Mouse (Mus musculus) neutrophil, adult 83 days (primary cell): ENCODE results near the gene Fbxl19. TPM values are rescaled to one million over a fixed set of nuclear protein-coding genes. Genes with fewer than 3 reads are reported as not detected.

ENCODE experiments used
- total RNA-seq, 2 experiments: library from RNA; stranded (reverse); gene quantifications; one replicate each; pipeline ENCODE4 v1.2.4; 2023

Gene Fbxl19
- 1 to 10 TPM; 6.9 to 7.8 TPM for total RNA-seq

DNA sequence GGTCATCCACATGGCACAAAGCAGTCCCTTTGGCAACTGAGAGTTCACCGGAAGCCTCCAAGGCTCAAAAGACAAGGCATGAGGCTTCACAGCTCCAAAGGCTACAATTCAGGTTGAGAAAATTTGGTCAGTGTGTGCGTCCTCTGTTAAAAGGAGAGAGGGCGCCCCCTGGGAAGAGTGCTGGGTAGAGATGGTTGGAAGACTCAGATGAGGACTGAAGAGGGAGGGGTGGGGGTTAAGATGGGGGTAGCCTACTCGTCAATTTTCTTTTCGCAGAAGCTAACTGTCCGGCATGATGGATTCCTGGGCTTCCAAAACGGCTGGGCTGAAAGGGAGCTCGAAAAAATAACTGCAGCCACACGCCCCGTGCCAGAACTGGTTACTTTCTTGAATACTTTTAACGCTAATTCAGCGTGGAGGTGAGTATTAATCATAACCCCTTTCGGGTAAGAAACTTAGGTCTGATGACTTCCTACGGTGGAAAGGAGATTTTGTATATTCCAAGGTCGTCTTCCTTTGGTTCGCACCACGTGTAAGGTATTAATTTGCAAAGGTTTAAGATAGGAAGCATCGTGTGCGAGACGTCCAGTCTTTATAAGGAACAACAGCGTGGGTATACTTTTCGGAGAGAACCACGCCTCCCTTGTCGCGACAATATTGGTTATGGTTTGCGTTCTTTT, at the start of gene Fbxl19:
TSS of gene Fbxl19 (plus strand) at position 178 of the 680 bp plus-strand sequence.

DNA sequence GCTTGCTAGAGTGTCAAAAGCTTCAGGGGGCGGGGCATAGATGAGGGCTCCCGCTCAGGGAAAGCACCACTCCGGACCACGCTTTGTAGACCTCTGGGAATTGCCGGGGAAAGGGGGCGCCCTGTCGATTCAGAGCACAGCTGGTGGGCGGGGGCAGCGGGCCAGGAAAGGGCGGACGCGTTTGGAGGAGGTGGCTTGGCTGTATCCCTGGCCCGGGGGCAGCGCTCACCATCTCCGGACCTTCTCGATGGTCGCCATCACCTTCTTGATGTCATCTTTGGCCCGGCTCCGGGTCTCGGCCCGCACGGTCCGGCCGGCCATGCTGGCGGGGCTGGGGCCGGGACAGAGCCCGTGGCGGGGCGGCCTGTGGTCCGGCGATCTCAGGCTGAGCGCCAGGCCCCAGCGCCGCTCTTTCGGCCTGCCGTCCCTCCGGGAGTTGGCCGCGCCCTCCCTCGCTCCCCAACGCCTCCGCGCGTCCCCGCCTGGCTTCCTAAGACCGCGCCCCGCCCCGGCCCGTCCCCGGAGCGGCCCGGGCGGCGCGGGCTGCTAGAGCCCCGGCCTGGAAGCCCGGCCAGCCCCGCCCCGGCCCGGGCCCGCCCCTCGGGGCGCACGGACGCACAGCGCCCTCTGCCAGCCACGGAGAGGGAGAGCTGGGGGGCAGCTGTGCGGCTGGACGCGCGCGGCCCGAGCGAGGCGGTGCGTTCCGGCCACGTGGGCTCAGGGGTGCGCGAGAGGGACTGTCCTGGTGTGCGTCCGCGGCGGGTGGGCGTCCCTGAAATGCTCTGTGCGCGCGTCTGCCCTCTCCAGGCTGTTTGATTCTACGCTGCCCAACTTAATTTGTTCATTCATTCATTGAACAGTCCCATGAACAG, 35.9 kb upstream of the Fbxl19 start, which contains the start of gene Bcl7c:
TSS of gene Bcl7c (minus strand) at position 727 of the 872 bp plus-strand sequence.

DNA sequence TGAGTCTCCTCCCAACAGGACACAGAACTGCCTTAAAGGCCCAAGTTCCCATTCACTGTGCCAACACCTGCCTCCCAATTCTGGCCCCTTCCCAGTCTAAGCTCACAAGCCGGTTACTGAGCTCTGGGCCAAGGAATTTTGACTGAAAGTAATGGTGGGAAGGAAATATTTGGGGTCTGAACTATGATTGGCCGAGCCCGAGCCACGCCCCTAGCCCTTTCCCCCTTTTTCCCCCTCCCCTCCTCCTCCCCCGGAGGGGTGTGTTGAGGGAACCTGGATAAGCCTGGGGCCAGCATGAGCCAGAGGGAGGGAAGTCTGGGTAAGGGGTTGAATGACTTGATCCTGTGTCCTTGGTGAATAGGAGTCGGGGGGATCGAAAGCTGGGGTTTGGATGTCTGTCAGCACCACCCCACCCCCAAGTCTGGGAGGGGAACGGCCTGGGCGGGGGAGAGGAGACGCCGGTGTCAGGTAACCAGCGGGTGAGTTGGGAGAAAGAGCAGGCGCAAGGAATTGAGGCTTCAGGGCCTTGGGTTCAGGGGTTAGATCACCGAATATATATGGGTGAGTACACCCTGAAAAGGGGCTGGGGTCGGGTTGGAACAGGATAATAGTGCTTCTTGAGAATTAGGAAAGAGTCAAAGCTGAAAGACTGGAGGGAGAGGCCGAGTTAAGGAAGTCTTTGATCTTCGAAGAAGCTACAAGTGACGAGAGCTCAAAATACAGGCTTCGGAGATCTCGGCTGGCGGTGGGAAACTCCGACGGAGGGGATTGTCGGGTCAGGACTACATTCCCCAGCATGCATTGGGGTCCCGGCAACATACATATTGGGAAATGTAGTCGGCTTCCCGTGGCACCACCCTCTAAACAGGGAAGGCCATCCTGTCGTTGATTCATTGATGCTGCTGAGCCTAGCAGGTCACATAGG, 31.6 kb upstream of the Fbxl19 start, which contains the start of gene Ctf1:
TSS of gene Ctf1 (plus strand) at position 276 of the 925 bp plus-strand sequence.

DNA sequence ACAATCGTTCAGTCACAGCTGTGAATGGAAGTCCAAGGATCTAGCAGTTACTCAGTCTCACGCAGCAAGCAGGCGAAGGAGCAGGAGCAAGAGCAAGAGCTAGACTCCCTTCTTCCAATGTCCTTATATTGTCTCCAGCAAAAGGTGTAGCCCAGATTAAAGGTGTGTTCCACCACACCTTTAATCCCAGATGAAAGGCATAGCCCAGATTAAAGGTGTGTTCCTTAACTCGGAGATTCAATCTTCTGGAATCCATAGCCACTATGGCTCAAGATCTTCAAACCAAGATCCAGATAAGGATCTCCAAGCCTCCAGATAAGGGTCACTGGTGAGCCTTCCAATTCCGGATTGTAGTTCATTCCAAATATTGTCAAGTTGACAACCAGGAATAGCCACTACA, 12.3 kb upstream of the Fbxl19 start, which contains the start of gene Ctf2:
TSS of gene Ctf2 (minus strand) at position 101 of the 400 bp plus-strand sequence.

DNA sequence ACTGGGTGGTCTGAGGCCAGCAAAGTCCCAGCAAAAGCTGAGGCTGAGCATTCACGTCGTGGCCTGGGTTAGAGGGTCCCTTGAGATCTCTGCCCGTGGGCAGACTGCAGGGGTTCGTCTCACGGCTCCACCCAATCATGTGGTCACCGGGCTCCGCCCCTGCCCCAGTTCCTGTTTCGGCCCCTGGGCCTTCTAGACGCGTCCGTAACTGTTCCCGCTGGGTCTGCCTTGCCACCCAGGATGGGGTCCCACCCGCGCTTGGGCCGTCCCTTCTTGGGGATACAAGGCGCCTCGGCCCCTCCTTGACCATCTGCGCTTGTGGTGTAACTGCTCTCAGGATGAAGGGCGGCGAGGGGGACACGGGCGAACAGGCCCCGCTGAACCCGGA, 25.3 kb downstream of the Fbxl19 start, which contains the start of gene Orai3:
TSS of gene Orai3 (plus strand) at position 165 of the 388 bp plus-strand sequence.

DNA sequence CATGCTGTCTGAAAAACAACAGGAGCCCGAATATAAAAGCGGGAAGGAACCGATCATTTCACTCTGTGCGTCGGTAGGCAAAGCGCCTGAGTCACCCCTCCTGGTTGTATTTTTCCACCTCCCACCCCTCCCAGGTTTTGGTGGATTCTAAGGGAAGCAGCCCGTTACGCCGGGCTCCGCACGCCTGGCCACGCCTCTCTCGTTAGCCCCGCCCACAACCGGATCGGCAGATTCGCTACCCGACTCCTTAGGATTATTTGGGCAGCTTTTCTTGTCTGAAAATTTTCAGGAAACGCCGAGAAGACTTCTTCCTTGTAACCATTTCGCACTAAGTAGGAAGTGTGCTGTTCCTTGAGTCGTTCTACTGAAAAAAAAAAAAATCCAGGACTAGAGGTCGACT, 32.1 kb downstream of the Fbxl19 start, which contains the start of gene Setd1a:
TSS of gene Setd1a (plus strand) at position 245 of the 400 bp plus-strand sequence.

DNA sequence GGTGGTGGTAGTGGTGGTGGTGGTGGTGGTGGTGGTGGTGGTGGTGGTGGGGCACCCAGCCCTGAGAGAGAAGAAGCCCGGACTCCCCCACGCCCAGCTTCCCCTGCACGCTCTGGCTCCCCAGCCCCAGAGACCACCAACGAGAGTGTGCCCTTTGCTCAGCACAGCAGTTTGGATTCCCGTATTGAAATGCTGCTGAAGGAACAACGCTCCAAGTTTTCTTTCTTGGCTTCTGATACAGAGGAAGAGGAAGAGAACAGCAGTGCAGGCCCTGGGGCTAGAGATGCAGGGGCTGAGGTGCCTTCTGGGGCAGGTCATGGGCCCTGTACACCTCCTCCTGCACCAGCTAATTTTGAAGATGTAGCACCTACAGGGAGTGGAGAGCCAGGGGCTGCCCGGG, 41.0 kb downstream of the Fbxl19 start, which contains the start of gene Gm49388:
TSS of gene Gm49388 (plus strand) at position 301 of the 400 bp plus-strand sequence.

DNA sequence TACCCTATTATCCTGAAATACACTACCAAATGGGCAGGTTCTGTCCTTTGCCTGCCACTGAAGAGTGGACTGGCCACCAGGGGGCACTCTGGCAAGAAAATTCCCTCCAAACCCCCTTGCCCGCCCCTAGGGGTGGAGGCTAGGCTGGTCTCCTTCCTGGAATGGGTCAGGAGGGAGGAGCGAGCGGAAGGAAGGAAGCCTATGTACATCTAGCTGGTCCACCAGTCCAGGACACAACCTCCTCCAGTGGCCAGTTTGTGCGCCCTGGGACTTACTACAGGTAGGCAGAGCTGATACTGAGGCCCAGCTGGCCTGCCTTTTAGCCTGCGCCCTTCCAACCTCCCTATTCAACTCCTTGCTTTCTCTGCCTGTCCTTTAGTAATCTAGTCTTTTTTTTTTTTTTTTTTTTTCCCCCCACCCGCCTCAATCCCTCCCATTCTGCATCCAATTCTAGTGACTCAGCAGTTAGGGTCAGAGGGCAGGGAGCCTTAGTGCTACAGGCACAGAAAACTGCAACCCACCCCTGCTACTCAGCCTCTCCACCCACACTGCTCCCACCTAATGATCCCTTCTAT, 56.2 kb downstream of the Fbxl19 start, which contains the start of gene Hsd3b7:
TSS of gene Hsd3b7 (plus strand) at position 170 of the 575 bp plus-strand sequence.

Other genes starting within 250 kb of the Fbxl19 start
- gene Srcap, start 232.6 kb upstream of the Fbxl19 start, total RNA-seq = 10 to 100 TPM; 76.3 to 81.4 TPM
- gene Gm42715, start 225.0 kb upstream of the Fbxl19 start, total RNA-seq = 10 to 100 TPM; 16.2 to 19.6 TPM
- gene Tmem265, start 183.2 kb upstream of the Fbxl19 start, total RNA-seq = not detected
- gene Phkg2, start 171.2 kb upstream of the Fbxl19 start, total RNA-seq = 10 to 100 TPM; 80.4 to 86.3 TPM
- 10 to 100 TPM; 14.8 to 25.9 TPM for gene Ccdc189, start 155.9 kb upstream of the Fbxl19 start, total RNA-seq
- 100 to 1,000 TPM; 149 to 150 TPM for gene Rnf40, start 155.8 kb upstream of the Fbxl19 start, total RNA-seq
- gene Zfp629, start 128.7 kb upstream of the Fbxl19 start, total RNA-seq = 1 to 10 TPM; 3.2 to 4.7 TPM
- 10 to 100 TPM; 30.6 to 36.2 TPM for gene Bcl7c, start 35.6 kb upstream of the Fbxl19 start, total RNA-seq
- not detected for gene Ctf1, start 31.8 kb upstream of the Fbxl19 start, total RNA-seq
- gene Ctf2, start 12.4 kb upstream of the Fbxl19 start, total RNA-seq = not detected
- gene Orai3, start 25.3 kb downstream of the Fbxl19 start, total RNA-seq = 10 to 100 TPM; 24.9 to 29.0 TPM
- 10 to 100 TPM; 32.0 to 36.0 TPM for gene Setd1a, start 32.1 kb downstream of the Fbxl19 start, total RNA-seq
- gene Gm49388, start 41.1 kb downstream of the Fbxl19 start, total RNA-seq = 1 to 10 TPM in 1 of 2 experiments, not detected in 1; 1.4 TPM
- gene Hsd3b7, start 56.1 kb downstream of the Fbxl19 start, total RNA-seq = 10 to 100 TPM; 12.2 to 15.5 TPM
- 10 to 100 TPM; 62.6 to 67.6 TPM for gene Stx4a, start 79.8 kb downstream of the Fbxl19 start, total RNA-seq
- gene Stx1b, start 80.0 kb downstream of the Fbxl19 start, total RNA-seq = under 1 TPM in 1 of 2 experiments, not detected in 1; 0.07 TPM
- 10 to 100 TPM; 38.2 to 43.4 TPM for gene Zfp646, start 131.7 kb downstream of the Fbxl19 start, total RNA-seq
- 1 to 10 TPM; 6.5 to 7.0 TPM for gene Zfp668, start 132.3 kb downstream of the Fbxl19 start, total RNA-seq
- gene Prss53, start 146.4 kb downstream of the Fbxl19 start, total RNA-seq = under 1 TPM; 0.20 to 0.24 TPM
- not detected for gene Gm21974, start 150.9 kb downstream of the Fbxl19 start, total RNA-seq
- 10 to 100 TPM in 1 of 2 experiments, 1 to 10 TPM in 1; 8.8 to 11.9 TPM for gene Vkorc1, start 151.1 kb downstream of the Fbxl19 start, total RNA-seq
- gene Bckdk, start 159.5 kb downstream of the Fbxl19 start, total RNA-seq = 10 to 100 TPM; 34.8 to 38.6 TPM
- 10 to 100 TPM; 17.9 to 18.5 TPM for gene Kat8, start 168.0 kb downstream of the Fbxl19 start, total RNA-seq
- gene Prss8, start 185.6 kb downstream of the Fbxl19 start, total RNA-seq = not detected
- under 1 TPM in 1 of 2 experiments, not detected in 1; 0.57 TPM for gene Prss36, start 202.2 kb downstream of the Fbxl19 start, total RNA-seq
- gene Fus, start 222.9 kb downstream of the Fbxl19 start, total RNA-seq = 100 to 1,000 TPM; 337 to 395 TPM
- 10 to 100 TPM; 57.7 to 66.8 TPM for gene Pycard, start 249.3 kb downstream of the Fbxl19 start, total RNA-seq